Mouse (Mus musculus): Measurements from ENCODE around the gene Psg23.
"Not testable (repeated sequence)": the region's sequence is repeated elsewhere in the genome, so short reads cannot be mapped to it uniquely, and the experiment has no call there.

The Psg23 gene

GRCm38 (mm10) chr7:18616401-18616800, at the start of gene Psg23:
TSS of gene Psg23 (minus strand) at chr7:18616501.
- in situ Hi-C loops (cut with MboI; ENCODE audit: low pct_unique_long_range_greater_than_20kb in 1 of 2, low sequenced_read_pairs in 2 of 2, unreplicated experiment in 1 of 2) = not testable (repeated sequence)

GRCm38 (mm10) chr7:18656625-18657024, 40.3 kb upstream of the Psg23 start, which contains the start of gene Psg21:
TSS of gene Psg21 (minus strand) at chr7:18656725.
- in situ Hi-C loops (cut with MboI; ENCODE audit: low pct_unique_long_range_greater_than_20kb in 1 of 2, low sequenced_read_pairs in 2 of 2, unreplicated experiment in 1 of 2) = not testable (repeated sequence)

GRCm38 (mm10) chr7:18626921-18627320, 10.6 kb upstream of the Psg23 start:
- in situ Hi-C loops (cut with MboI; ENCODE audit: low pct_unique_long_range_greater_than_20kb in 1 of 2, low sequenced_read_pairs in 2 of 2, unreplicated experiment in 1 of 2) = loop anchor here in 1 of 2 experiments (5.0 kb wide), 1 partner anchor 45 kb away; no protein-coding TSS in a partner anchor

GRCm38 (mm10) chr7:18567205-18567604, 49.1 kb downstream of the Psg23 start, which contains the start of gene Psg27:
TSS of gene Psg27 (minus strand) at chr7:18567305.
- in situ Hi-C loops (cut with MboI; ENCODE audit: low pct_unique_long_range_greater_than_20kb in 1 of 2, low sequenced_read_pairs in 2 of 2, unreplicated experiment in 1 of 2) = no loop called here

GRCm38 (mm10) chr7:18559850-18560249, 56.5 kb downstream of the Psg23 start:
- in situ Hi-C loops (cut with MboI; ENCODE audit: low pct_unique_long_range_greater_than_20kb in 1 of 2, low sequenced_read_pairs in 2 of 2, unreplicated experiment in 1 of 2) = no loop called here
